18 mouse cellular contexts compared by ENCODE assay signal in the genomic region with DNA sequence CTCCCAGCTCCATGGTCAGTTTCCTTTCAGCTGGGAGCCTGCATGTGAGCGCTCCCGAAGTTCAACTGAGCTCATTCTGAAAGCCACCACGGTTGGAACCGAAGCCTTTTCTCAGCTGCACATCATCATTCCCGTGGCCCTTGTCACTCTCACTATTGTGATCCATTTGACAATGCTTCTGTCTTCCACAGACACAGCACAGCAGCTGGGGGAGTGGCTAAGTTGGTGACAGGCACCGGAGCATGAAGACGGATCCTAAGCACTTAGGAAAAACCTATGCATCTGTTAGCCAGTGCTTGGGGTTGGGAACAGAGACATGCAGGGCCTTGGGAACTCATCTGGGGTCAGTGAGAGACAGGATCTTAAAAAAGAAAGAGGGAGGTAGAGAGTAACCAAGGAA.
DNase-seq lines count a peak whose midpoint lies in the region; ATAC-seq and TF ChIP-seq lines count a peak whose summit lies in the region.
"Had no signal": no experiment of that assay in that cellular context is flagged by ENCODE, and none has a peak within 500 bp of the region (broad histone marks: within the 10 kb centered on the region; RNA-seq: fewer than 3 reads in every experiment).

No protein-coding gene starts in this region.

- no peak for TF ChIP-seq POLR2A in cerebellum, adult 2 months (IDR thresholded peaks at IDR 0.05; ENCODE audit: borderline replicate concordance, insufficient read depth, low read length)

- peak in 1 of 2 experiments; percentile 15 for DNase-seq in cerebellum, adult 2 months
- no peak for DNase-seq in cerebellum, postnatal 10 days
- no peak for DNase-seq in heart, postnatal 0 days (ENCODE audit: low spot score)
- no peak for DNase-seq in heart, postnatal 36 days
- peak; percentile 18 to 24 for DNase-seq in left cerebral cortex, adult 9 months (ENCODE audit: low spot score in 2 of 2)
- DNase-seq in left cerebral cortex, postnatal 36 days (ENCODE audit: low spot score in 2 of 2) = no peak
- DNase-seq in urinary bladder, postnatal 36 days (ENCODE audit: low spot score in 2 of 2) = no peak
- DNase-seq: cerebellum, adult 9-10 months; kidney, postnatal 14 days; lung, postnatal 36 days; midbrain, embryonic 14.5 days had no signal

- H3K27me3 ChIP-seq in cerebellum, adult 2 months (ENCODE audit: control insufficient read depth, insufficient read depth, low read length) = no peaks in the 10 kb centered on the region
- no peaks in the 10 kb centered on the region for H3K27me3 ChIP-seq in heart, postnatal 0 days (ENCODE audit: control insufficient read depth, insufficient read depth, low read length)
- H3K27me3 ChIP-seq in hindbrain, embryonic 13.5 days = peaks cover 5% of the 10 kb centered on the region; the same call in 1 of the 2 replicates
- H3K27me3 ChIP-seq: forebrain, embryonic 15.5 days; limb, embryonic 12.5 days had no signal

- no peaks in the 10 kb centered on the region for H3K4me1 ChIP-seq in cerebellum, adult 2 months (ENCODE audit: control insufficient read depth, insufficient read depth, low read length)
- H3K4me1 ChIP-seq in heart, postnatal 0 days (ENCODE audit: control insufficient read depth, insufficient read depth) = peaks cover 10% of the 10 kb centered on the region; the same call in 1 of the 2 replicates
- H3K4me1 ChIP-seq in hindbrain, embryonic 13.5 days (replicated peaks) = peaks cover 20% of the 10 kb centered on the region
- H3K4me1 ChIP-seq: liver, embryonic 15.5 days had no signal

- no peaks in the 10 kb centered on the region for H3K36me3 ChIP-seq in heart, postnatal 0 days (replicated peaks; ENCODE audit: control insufficient read depth, insufficient read depth, low read length)
- no peaks in the 10 kb centered on the region for H3K36me3 ChIP-seq in hindbrain, embryonic 13.5 days
- H3K36me3 ChIP-seq: forebrain, embryonic 15.5 days; limb, embryonic 12.5 days; liver, embryonic 15.5 days; neural tube, embryonic 13.5 days had no signal

- TF ChIP-seq CTCF in cerebellum, adult 2 months (IDR thresholded peaks at IDR 0.05; ENCODE audit: borderline replicate concordance, insufficient read depth, low read depth, low read length) = no peak
- no peak for TF ChIP-seq CTCF in heart, postnatal 0 days (IDR thresholded peaks at IDR 0.05; ENCODE audit: low read depth)

- H3K27ac ChIP-seq in cerebellum, adult 2 months (ENCODE audit: insufficient read depth, low read length) = peak overlapping the region; percentile 42; the same call in 1 of the 2 replicates
- H3K27ac ChIP-seq in heart, postnatal 0 days (ENCODE audit: low read depth) = 0 out of 2 replicates have a peak overlapping the region, but pooled peaks have one; percentile 17
- H3K27ac ChIP-seq in hindbrain, embryonic 13.5 days = no peak overlapping the region
- H3K27ac ChIP-seq: forebrain, embryonic 15.5 days; limb, embryonic 12.5 days; liver, embryonic 15.5 days; neural tube, embryonic 13.5 days had no signal

- no peak for ATAC-seq in heart, postnatal 0 days (ENCODE audit: insufficient read depth, low read depth)
- no peak for ATAC-seq in hindbrain, embryonic 13.5 days (ENCODE audit: low FRiP score)
- ATAC-seq: forebrain, embryonic 15.5 days; intestine, embryonic 16.5 days had no signal

- H3K9me3 ChIP-seq in heart, postnatal 0 days (replicated peaks; ENCODE audit: control insufficient read depth, low read length) = no peaks in the 10 kb centered on the region
- no peaks in the 10 kb centered on the region for H3K9me3 ChIP-seq in hindbrain, embryonic 13.5 days
- H3K9me3 ChIP-seq: forebrain, embryonic 15.5 days; limb, embryonic 12.5 days; liver, embryonic 15.5 days; neural tube, embryonic 13.5 days had no signal

- no peak overlapping the region for H3K9ac ChIP-seq in heart, postnatal 0 days (replicated peaks; ENCODE audit: low read depth, low read length)
- no peak overlapping the region for H3K9ac ChIP-seq in hindbrain, embryonic 13.5 days
- H3K9ac ChIP-seq: forebrain, embryonic 15.5 days; limb, embryonic 12.5 days; liver, embryonic 15.5 days; neural tube, embryonic 13.5 days had no signal

- no peak overlapping the region for H3K4me3 ChIP-seq in cerebellum, adult 2 months (replicated peaks; ENCODE audit: insufficient read depth, low read depth, low read length)
- H3K4me3 ChIP-seq in heart, postnatal 0 days (ENCODE audit: low read depth, low read length) = no peak overlapping the region
- H3K4me3 ChIP-seq in hindbrain, embryonic 13.5 days = no peak overlapping the region
- H3K4me3 ChIP-seq: forebrain, embryonic 15.5 days; limb, embryonic 12.5 days; liver, embryonic 15.5 days; neural tube, embryonic 13.5 days had no signal

- intact Hi-C loops in heart, postnatal 36 days (cut with DNase I) = no loop called here
- intact Hi-C loops in left cerebral cortex, postnatal 36 days (cut with DNase I) = no loop called here

- TF ChIP-seq EP300 in heart, postnatal 0 days (IDR thresholded peaks at IDR 0.05; ENCODE audit: low read depth) = no peak

- no peak overlapping the region for H3K4me2 ChIP-seq in heart, postnatal 0 days (ENCODE audit: low read depth, low read length)
- 0 out of 2 replicates have a peak overlapping the region, but pooled peaks have one; percentile 21 for H3K4me2 ChIP-seq in hindbrain, embryonic 13.5 days
- H3K4me2 ChIP-seq: forebrain, embryonic 15.5 days; heart, embryonic 11.5 days; limb, embryonic 12.5 days; liver, embryonic 15.5 days; neural tube, embryonic 13.5 days had no signal

- WGBS in cerebellum, adult 2 months = 21% methylated on average over 7 of the region's 7 CpGs
- WGBS in heart, postnatal 0 days = 26% methylated on average over 7 of the region's 7 CpGs
- 10% methylated on average over 7 of the region's 7 CpGs for WGBS in hindbrain, embryonic 13.5 days

Comparison
In these comparisons a context has a peak if more than half of its experiments do, and no peak if none do; other contexts are left out.
1. DNase-seq: peak in left cerebral cortex, adult 9 months (2 of 2); none in cerebellum, postnatal 10 days (0 of 2), heart, postnatal 0 days (single experiment), heart, postnatal 36 days (0 of 2), left cerebral cortex, postnatal 36 days (0 of 2) and urinary bladder, postnatal 36 days (0 of 2).